Mouse (Mus musculus): ENCODE measurements around the gene Ampd3. TPM values are rescaled to one million over a fixed set of nuclear protein-coding genes. Genes with fewer than 3 reads are reported as not detected.

Gene Ampd3
- polyA plus RNA-seq, 1 experiment = 2.6 TPM

DNA sequence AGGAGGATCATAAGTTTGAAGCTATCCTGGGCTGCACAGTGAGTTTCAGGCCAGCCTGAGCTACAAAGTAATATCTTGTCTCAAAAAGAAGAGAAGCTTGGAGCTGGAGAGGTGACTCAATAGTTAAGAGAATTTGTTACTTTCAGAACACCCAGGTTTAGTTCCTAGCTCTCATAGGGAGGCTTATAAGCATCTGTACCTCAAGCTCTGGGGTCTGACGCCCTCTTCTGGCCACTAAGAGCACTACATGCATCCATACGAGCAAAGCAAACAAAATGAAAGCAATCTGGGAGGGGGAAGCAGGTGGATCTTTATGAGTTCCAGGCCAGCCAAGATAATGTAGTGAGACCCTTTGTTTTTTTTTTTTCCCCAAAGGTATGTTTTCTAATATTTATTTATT lies 31.1 kb upstream of the Ampd3 start:
- no peaks in the 10 kb centered on the region for H3K36me3 ChIP-seq (ENCODE audit: control insufficient read depth)
- H3K4me3 ChIP-seq (replicated peaks) = no peak overlapping the region
- no peaks in the 10 kb centered on the region for H3K4me1 ChIP-seq (ENCODE audit: control insufficient read depth)
- H3K27me3 ChIP-seq (ENCODE audit: control insufficient read depth) = no peaks in the 10 kb centered on the region
- TF ChIP-seq GATA1 (IDR thresholded peaks at IDR 0.05; ENCODE audit: low read length) (no peak), TAL1 (IDR thresholded peaks at IDR 0.05; ENCODE audit: low read length) (no peak)
- H3K9me3 ChIP-seq (ENCODE audit: control insufficient read depth, low read length) = peaks cover 10% of the 10 kb centered on the region

DNA sequence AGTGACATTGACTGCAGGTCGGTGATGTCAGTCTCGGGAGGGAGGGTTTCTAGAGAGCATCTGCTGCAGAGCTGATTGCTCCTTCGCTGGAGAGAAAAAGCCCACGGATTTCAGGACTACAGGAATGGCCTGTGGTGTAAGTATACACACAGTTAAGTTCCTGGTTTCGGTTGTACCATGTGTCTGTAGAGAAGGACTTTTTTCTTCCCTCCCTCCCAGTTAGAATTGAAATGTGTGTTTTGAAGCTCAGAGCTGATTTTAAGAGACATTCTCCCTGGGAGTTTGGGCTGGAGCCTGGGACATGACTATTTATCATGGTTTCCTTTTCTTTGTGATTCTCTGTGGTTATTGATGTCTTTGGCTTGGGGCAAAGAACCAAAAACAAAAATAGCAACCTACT lies 28.2 kb upstream of the Ampd3 start:
- Histone ChIP-seq H3K27me3 (ENCODE audit: control insufficient read depth) (no peaks in the 10 kb centered on the region), H3K9me3 (ENCODE audit: control insufficient read depth, low read length) (peaks cover 10% of the 10 kb centered on the region), H3K36me3 (ENCODE audit: control insufficient read depth) (no peaks in the 10 kb centered on the region), H3K4me3 (replicated peaks) (no peak overlapping the region), H3K4me1 (ENCODE audit: control insufficient read depth) (no peaks in the 10 kb centered on the region)
- TF ChIP-seq GATA1 (IDR thresholded peaks at IDR 0.05; ENCODE audit: low read length) (no peak), TAL1 (IDR thresholded peaks at IDR 0.05; ENCODE audit: low read length) (no peak)

DNA sequence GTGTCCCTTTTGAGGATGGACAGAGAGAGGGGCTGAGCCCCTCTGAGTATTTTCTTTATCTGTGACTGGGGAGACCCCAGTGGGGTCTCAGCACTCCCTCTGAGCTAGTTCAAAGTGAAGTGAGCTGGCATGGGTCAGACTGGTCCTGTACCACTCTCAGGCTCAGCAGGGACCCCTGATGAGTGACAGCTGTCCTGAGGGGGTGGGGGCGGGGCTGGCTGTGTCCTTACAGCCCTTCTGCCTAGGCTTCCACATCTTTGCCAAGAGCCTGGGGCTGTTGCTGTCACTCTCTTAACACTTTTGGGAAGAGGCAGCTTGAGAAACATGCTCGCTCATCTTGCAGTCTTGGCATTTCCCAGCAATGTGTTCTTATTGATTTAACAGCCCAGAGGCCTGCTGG lies 27.8 kb upstream of the Ampd3 start:
- Histone ChIP-seq H3K4me3 (replicated peaks) (no peak overlapping the region), H3K27me3 (ENCODE audit: control insufficient read depth) (no peaks in the 10 kb centered on the region), H3K4me1 (ENCODE audit: control insufficient read depth) (no peaks in the 10 kb centered on the region), H3K36me3 (ENCODE audit: control insufficient read depth) (no peaks in the 10 kb centered on the region), H3K9me3 (ENCODE audit: control insufficient read depth, low read length) (peaks cover 10% of the 10 kb centered on the region)
- no peak for TF ChIP-seq GATA1 (IDR thresholded peaks at IDR 0.05; ENCODE audit: low read length)
- no peak for TF ChIP-seq TAL1 (IDR thresholded peaks at IDR 0.05; ENCODE audit: low read length)

DNA sequence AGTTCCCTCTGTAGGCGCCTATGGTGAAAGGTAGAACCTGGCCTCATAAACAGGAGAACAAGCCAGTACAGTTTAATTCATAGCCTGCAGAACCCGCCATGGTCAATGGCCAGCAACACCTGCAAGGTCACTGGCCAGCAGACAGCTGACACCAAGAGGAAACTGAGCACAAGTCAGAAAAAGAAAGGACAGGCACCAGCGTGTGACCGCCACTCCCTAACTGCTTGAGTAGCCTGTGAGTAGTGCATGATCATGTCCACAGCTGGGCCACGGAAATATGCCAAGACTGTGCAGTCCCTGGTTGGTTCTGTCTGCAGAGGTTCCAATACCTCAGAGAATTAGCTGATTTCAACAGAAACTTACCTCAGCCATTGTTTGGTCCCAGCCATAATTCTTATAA lies 26.0 kb upstream of the Ampd3 start:
- no peak for TF ChIP-seq TAL1 (IDR thresholded peaks at IDR 0.05; ENCODE audit: low read length)
- no peak for TF ChIP-seq GATA1 (IDR thresholded peaks at IDR 0.05; ENCODE audit: low read length)
- peaks cover 2% of the 10 kb centered on the region; the same call in 1 of the 2 replicates for H3K9me3 ChIP-seq (ENCODE audit: control insufficient read depth, low read length)
- H3K36me3 ChIP-seq (ENCODE audit: control insufficient read depth) = no peaks in the 10 kb centered on the region
- H3K4me1 ChIP-seq (ENCODE audit: control insufficient read depth) = no peaks in the 10 kb centered on the region
- no peaks in the 10 kb centered on the region for H3K27me3 ChIP-seq (ENCODE audit: control insufficient read depth)
- H3K4me3 ChIP-seq (replicated peaks) = no peak overlapping the region

DNA sequence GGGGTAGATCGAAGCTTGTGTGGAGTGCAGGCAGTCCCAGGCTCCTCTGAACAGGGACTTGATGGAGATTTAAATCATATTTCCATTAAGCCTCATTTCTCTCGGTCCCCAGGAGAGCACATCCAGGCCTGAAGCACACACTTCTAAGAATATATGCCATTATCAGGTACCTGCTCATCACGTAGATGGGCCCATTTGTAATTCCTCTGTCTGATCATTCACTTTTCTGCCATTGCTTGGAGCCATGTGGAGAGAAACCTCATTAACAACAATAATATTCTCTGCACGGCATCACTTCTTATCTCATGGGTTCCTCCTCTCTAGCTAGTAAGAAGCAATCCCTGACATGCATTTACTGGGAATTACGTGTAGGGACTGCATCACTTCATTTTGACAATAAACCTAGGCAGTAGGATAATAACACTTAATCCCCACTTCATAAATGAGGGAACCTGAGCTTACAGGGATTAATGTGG lies 21.9 kb upstream of the Ampd3 start:
- no peaks in the 10 kb centered on the region for H3K4me1 ChIP-seq (ENCODE audit: control insufficient read depth)
- H3K4me3 ChIP-seq (replicated peaks) = no peak overlapping the region
- H3K9me3 ChIP-seq (ENCODE audit: control insufficient read depth, low read length) = peaks cover 3% of the 10 kb centered on the region
- no peaks in the 10 kb centered on the region for H3K36me3 ChIP-seq (ENCODE audit: control insufficient read depth)
- TF ChIP-seq GATA1 (IDR thresholded peaks at IDR 0.05; ENCODE audit: low read length) (no peak), TAL1 (IDR thresholded peaks at IDR 0.05; ENCODE audit: low read length) (no peak)
- H3K27me3 ChIP-seq (ENCODE audit: control insufficient read depth) = no peaks in the 10 kb centered on the region; the same call in 1 of the 2 replicates

DNA sequence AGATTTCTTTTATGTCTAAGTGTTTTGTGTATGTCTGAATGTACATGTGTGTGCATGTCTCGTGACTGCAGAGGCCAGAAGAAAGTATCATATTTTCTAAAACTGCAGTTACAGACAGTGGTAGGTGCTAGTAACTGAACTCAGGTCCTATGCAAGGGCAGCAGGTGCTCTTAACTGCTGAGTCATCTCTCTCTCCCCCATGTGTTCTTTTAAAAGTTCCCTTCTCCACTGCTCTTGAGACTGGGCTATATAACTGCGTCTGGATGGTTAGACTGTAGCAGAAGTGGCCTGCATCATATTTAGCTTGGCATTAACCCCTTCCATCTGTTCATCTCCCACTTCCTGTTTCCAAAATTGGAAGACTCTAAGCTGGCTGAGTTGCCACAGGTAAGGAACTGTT lies 21.2 kb upstream of the Ampd3 start:
- H3K4me3 ChIP-seq (replicated peaks) = no peak overlapping the region
- no peaks in the 10 kb centered on the region for H3K36me3 ChIP-seq (ENCODE audit: control insufficient read depth)
- no peak for TF ChIP-seq GATA1 (IDR thresholded peaks at IDR 0.05; ENCODE audit: low read length)
- TF ChIP-seq TAL1 (IDR thresholded peaks at IDR 0.05; ENCODE audit: low read length) = no peak
- no peaks in the 10 kb centered on the region for H3K4me1 ChIP-seq (ENCODE audit: control insufficient read depth)
- H3K27me3 ChIP-seq (ENCODE audit: control insufficient read depth) = no peaks in the 10 kb centered on the region; the same call in 1 of the 2 replicates
- peaks cover 3% of the 10 kb centered on the region for H3K9me3 ChIP-seq (ENCODE audit: control insufficient read depth, low read length)

DNA sequence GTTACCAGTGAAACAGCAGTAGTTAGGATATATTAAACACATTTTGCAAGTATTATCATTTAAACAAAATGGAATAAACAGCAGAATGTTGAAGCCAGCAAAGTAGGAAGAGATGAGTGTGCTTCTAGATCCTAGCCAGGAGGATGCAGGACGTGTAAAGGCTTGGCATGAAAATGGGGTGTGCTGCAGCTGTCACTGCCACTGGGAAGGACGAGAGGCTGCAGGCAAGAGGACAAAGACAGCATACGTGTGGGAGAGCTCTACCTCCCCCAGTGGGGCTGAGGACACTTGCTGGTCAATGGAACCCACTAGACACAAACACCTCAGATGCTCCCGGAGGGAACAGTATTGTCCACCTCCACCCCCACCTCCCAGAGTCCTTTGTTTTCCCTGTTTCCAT lies 17.2 kb upstream of the Ampd3 start:
- peaks cover 3% of the 10 kb centered on the region for H3K9me3 ChIP-seq (ENCODE audit: control insufficient read depth, low read length)
- TF ChIP-seq GATA1 (IDR thresholded peaks at IDR 0.05; ENCODE audit: low read length) = no peak
- TF ChIP-seq TAL1 (IDR thresholded peaks at IDR 0.05; ENCODE audit: low read length) = no peak
- no peaks in the 10 kb centered on the region for H3K4me1 ChIP-seq (ENCODE audit: control insufficient read depth)
- no peak overlapping the region for H3K4me3 ChIP-seq (replicated peaks)
- H3K36me3 ChIP-seq (ENCODE audit: control insufficient read depth) = no peaks in the 10 kb centered on the region
- no peaks in the 10 kb centered on the region; the same call in 1 of the 2 replicates for H3K27me3 ChIP-seq (ENCODE audit: control insufficient read depth)

DNA sequence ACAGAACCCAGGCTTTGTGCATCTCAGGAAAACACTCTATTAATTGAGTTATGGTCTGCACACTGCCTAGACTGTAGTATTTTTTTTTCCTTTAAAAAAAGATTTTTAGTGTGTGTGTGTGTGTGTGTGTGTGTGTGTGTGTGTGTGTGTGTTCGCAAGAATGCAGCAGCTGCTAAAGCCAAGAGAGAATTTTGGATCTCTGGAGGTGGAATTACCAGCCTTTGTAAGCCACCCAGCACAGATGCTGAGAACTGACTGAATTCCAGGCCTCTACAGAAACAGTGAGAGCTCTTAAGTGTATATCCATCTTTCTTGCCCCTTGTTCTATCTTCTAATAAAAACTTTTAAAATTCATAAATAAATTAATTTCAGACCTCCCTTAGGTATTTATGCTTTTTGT lies 16.4 kb upstream of the Ampd3 start:
- Histone ChIP-seq H3K4me1 (ENCODE audit: control insufficient read depth) (no peaks in the 10 kb centered on the region), H3K36me3 (ENCODE audit: control insufficient read depth) (no peaks in the 10 kb centered on the region), H3K27me3 (ENCODE audit: control insufficient read depth) (no peaks in the 10 kb centered on the region; the same call in 1 of the 2 replicates), H3K9me3 (ENCODE audit: control insufficient read depth, low read length) (peaks cover 3% of the 10 kb centered on the region), H3K4me3 (replicated peaks) (no peak overlapping the region)
- TF ChIP-seq GATA1 (IDR thresholded peaks at IDR 0.05; ENCODE audit: low read length) = no peak

DNA sequence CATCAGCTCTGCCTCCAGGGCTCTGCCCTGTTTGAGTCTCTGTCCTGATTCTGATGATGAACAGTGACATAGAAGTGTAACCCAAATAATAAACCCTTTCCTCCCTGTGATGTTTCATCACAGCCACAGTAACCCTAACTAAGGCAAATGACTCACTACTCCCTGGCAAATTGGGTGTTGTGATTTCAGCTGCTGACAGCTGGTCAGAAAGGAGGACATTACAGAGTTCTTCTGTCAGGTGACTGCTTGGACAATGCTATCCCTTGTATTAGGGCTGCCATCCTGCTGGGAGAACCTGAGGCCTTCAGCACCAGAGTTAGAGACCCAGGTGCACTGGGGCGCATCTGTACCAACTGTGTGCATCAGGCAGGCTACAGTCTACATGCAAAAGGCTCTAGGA lies 14.7 kb upstream of the Ampd3 start:
- TF ChIP-seq TAL1 (IDR thresholded peaks at IDR 0.05; ENCODE audit: low read length) (no peak), GATA1 (IDR thresholded peaks at IDR 0.05; ENCODE audit: low read length) (no peak)
- Histone ChIP-seq H3K36me3 (ENCODE audit: control insufficient read depth) (no peaks in the 10 kb centered on the region), H3K27me3 (ENCODE audit: control insufficient read depth) (peaks cover 3% of the 10 kb centered on the region; the same call in 1 of the 2 replicates), H3K4me1 (ENCODE audit: control insufficient read depth) (peaks cover 2% of the 10 kb centered on the region; the same call in 1 of the 2 replicates), H3K4me3 (replicated peaks) (no peak overlapping the region), H3K9me3 (ENCODE audit: control insufficient read depth, low read length) (peaks cover 3% of the 10 kb centered on the region)

DNA sequence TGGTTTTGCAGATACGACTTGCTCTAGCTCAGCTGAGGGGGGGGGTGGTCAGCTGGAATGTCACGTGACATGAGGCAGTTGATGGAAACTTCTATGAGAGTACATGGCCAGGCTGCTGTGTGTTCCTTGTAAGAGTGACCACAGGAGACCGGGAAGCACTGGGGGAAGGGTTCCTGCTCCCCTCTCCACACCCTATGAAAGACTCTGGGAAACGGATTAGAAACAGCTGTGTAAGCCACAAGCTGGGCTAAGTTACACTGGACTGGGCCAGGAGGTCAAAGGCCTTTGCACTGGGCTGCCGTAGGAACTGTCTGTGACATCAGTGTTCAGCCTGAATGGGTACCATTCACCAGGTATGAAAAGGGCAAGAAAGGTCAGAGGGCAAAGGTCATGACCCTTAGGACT lies 14.1 kb upstream of the Ampd3 start:
- Histone ChIP-seq H3K9me3 (ENCODE audit: control insufficient read depth, low read length) (peaks cover 3% of the 10 kb centered on the region), H3K4me1 (ENCODE audit: control insufficient read depth) (peaks cover 2% of the 10 kb centered on the region; the same call in 1 of the 2 replicates), H3K36me3 (ENCODE audit: control insufficient read depth) (no peaks in the 10 kb centered on the region), H3K4me3 (replicated peaks) (no peak overlapping the region), H3K27me3 (ENCODE audit: control insufficient read depth) (peaks cover 6% of the 10 kb centered on the region)
- TF ChIP-seq TAL1 (IDR thresholded peaks at IDR 0.05; ENCODE audit: low read length) = no peak
- TF ChIP-seq GATA1 (IDR thresholded peaks at IDR 0.05; ENCODE audit: low read length) = no peak

Measured in erythroblast, embryonic 14.5 days (primary cell).